Comparison of ENCODE assay signal across 16 mouse cellular contexts in the genomic region with DNA sequence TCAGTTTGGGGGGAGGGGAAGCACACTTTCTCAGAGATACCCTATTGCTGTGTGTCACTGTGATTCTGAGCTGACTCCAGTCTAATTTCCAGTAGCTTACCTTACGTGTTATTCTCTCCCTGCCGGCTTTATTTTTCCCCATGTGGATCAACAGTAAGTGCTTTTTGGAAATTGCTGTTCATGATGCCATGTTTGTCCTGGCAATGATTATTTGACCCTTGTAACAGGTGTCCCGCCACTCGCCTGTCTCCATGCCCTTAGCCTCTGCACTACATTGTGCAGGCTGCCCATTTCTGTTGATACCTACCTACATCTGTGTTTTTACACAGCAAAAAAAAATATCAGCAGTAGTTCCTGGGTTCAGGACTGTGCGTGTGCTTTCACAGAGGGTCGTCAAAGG.
DNase-seq lines count a peak whose midpoint lies in the region; ATAC-seq and TF ChIP-seq lines count a peak whose summit lies in the region.
"Had no signal": no experiment of that assay in that cellular context is flagged by ENCODE, and none has a peak within 500 bp of the region (broad histone marks: within the 10 kb centered on the region; RNA-seq: fewer than 3 reads in every experiment).

No protein-coding gene starts in this region.

- ATAC-seq in liver, embryonic 11.5 days (replicated peaks; ENCODE audit: low FRiP score): no peak
- ATAC-seq in midbrain, embryonic 11.5 days (ENCODE audit: low FRiP score): no peak
- ATAC-seq: forebrain, embryonic 16.5 days had no signal

- no peaks in the 10 kb centered on the region for H3K9me3 ChIP-seq in liver, embryonic 11.5 days (ENCODE audit: control insufficient read depth, low read length)
- H3K9me3 ChIP-seq in midbrain, embryonic 10.5 days (replicated peaks): no peaks in the 10 kb centered on the region
- H3K9me3 ChIP-seq in midbrain, embryonic 11.5 days (ENCODE audit: control insufficient read depth, low read length): no peaks in the 10 kb centered on the region
- H3K9me3 ChIP-seq: embryonic facial prominence, embryonic 13.5 days; embryonic facial prominence, embryonic 15.5 days; forebrain, embryonic 10.5 days; forebrain, embryonic 12.5 days had no signal

- no peaks in the 10 kb centered on the region for H3K27me3 ChIP-seq in liver, adult 2 months (ENCODE audit: control insufficient read depth, insufficient read depth, low read length)
- H3K27me3 ChIP-seq in liver, embryonic 11.5 days (replicated peaks; ENCODE audit: control insufficient read depth, insufficient read depth, low read length): no peaks in the 10 kb centered on the region
- H3K27me3 ChIP-seq in midbrain, embryonic 10.5 days (ENCODE audit: low read depth, poor library complexity, severe bottlenecking): no peaks in the 10 kb centered on the region
- no peaks in the 10 kb centered on the region for H3K27me3 ChIP-seq in midbrain, embryonic 11.5 days (ENCODE audit: control insufficient read depth, insufficient read depth, low read length)
- H3K27me3 ChIP-seq: embryonic facial prominence, embryonic 13.5 days; embryonic facial prominence, embryonic 15.5 days had no signal

- no peak for TF ChIP-seq POLR2A in liver, adult 2 months (IDR thresholded peaks at IDR 0.05; ENCODE audit: extremely low read depth, insufficient read depth, low read length)

- H3K79me2 ChIP-seq in liver, adult 2 months (ENCODE audit: control insufficient read depth, insufficient read depth, low read length): peaks cover 12% of the 10 kb centered on the region; the same call in 1 of the 2 replicates

- H3K9ac ChIP-seq in liver, adult 2 months (ENCODE audit: low read depth, low read length): no peak overlapping the region
- no peak overlapping the region for H3K9ac ChIP-seq in liver, embryonic 11.5 days (ENCODE audit: low read depth, low read length)
- H3K9ac ChIP-seq in midbrain, embryonic 11.5 days (ENCODE audit: low read length): no peak overlapping the region
- H3K9ac ChIP-seq: embryonic facial prominence, embryonic 15.5 days; forebrain, embryonic 12.5 days had no signal

- H3K4me2 ChIP-seq in liver, embryonic 11.5 days: no peak overlapping the region
- no peak overlapping the region for H3K4me2 ChIP-seq in midbrain, embryonic 11.5 days
- H3K4me2 ChIP-seq: embryonic facial prominence, embryonic 13.5 days; embryonic facial prominence, embryonic 15.5 days; forebrain, embryonic 12.5 days had no signal

- WGBS in liver, adult 2 months: 22% methylated on average over 6 of the region's 6 CpGs
- WGBS in liver, embryonic 11.5 days: 80% methylated on average over 6 of the region's 6 CpGs
- WGBS in midbrain, embryonic 10.5 days: 86% methylated on average over 6 of the region's 6 CpGs
- 82% methylated on average over 6 of the region's 6 CpGs for WGBS in midbrain, embryonic 11.5 days

- no peak for TF ChIP-seq CTCF in gastrocnemius, adult 2 months (IDR thresholded peaks at IDR 0.05)
- no peak for TF ChIP-seq CTCF in liver, adult 2 months (IDR thresholded peaks at IDR 0.05; ENCODE audit: low read depth, low read length)

- DNase-seq in gastrocnemius, adult 2 months: no peak
- DNase-seq in gastrocnemius, postnatal 4 days (ENCODE audit: low spot score in 2 of 2): no peak
- DNase-seq in liver, adult 2 months (ENCODE audit: extremely low read depth, low read depth, low spot score): peak; percentile 92
- DNase-seq in liver, embryonic 11.5 days (ENCODE audit: low spot score): no peak
- no peak for DNase-seq in midbrain, embryonic 10.5 days (ENCODE audit: low spot score)
- DNase-seq in midbrain, embryonic 11.5 days (ENCODE audit: low spot score, missing footprints): no peak
- no peak for DNase-seq in cerebellum, postnatal 25 days
- DNase-seq: adrenal gland, postnatal 25 days; cerebellum, adult 11 months; cerebellum, adult 8-10 months had no signal

- H3K4me3 ChIP-seq in gastrocnemius, adult 2 months: no peak overlapping the region
- H3K4me3 ChIP-seq in liver, adult 2 months (ENCODE audit: insufficient read depth, low read depth, low read length): no peak overlapping the region
- H3K4me3 ChIP-seq in liver, embryonic 11.5 days (ENCODE audit: low read depth, low read length): no peak overlapping the region
- no peak overlapping the region for H3K4me3 ChIP-seq in midbrain, embryonic 10.5 days
- no peak overlapping the region for H3K4me3 ChIP-seq in midbrain, embryonic 11.5 days (ENCODE audit: low read depth, low read length)
- H3K4me3 ChIP-seq: embryonic facial prominence, embryonic 13.5 days; embryonic facial prominence, embryonic 15.5 days; erythroblast, embryonic 14.5 days; forebrain, embryonic 10.5 days; forebrain, embryonic 12.5 days had no signal

- no peaks in the 10 kb centered on the region for H3K36me3 ChIP-seq in liver, adult 2 months (ENCODE audit: control insufficient read depth, insufficient read depth, low read length)
- H3K36me3 ChIP-seq in liver, embryonic 11.5 days (ENCODE audit: control insufficient read depth, insufficient read depth, low read length): no peaks in the 10 kb centered on the region
- no peaks in the 10 kb centered on the region for H3K36me3 ChIP-seq in midbrain, embryonic 10.5 days
- H3K36me3 ChIP-seq in midbrain, embryonic 11.5 days (ENCODE audit: control insufficient read depth, insufficient read depth, low read length): no peaks in the 10 kb centered on the region
- H3K36me3 ChIP-seq: embryonic facial prominence, embryonic 13.5 days; embryonic facial prominence, embryonic 15.5 days; forebrain, embryonic 10.5 days; forebrain, embryonic 12.5 days had no signal

- peak overlapping the region; percentile 70; the same call in 1 of the 2 replicates for H3K27ac ChIP-seq in gastrocnemius, adult 2 months
- H3K27ac ChIP-seq in liver, adult 2 months (replicated peaks; ENCODE audit: insufficient read depth, low read depth, low read length): peak overlapping the region; percentile 82
- no peak overlapping the region for H3K27ac ChIP-seq in liver, embryonic 11.5 days (ENCODE audit: low read depth, low read length)
- H3K27ac ChIP-seq in midbrain, embryonic 10.5 days (replicated peaks): 0 out of 2 replicates have a peak overlapping the region, but pooled peaks have one; percentile 49
- no peak overlapping the region for H3K27ac ChIP-seq in midbrain, embryonic 11.5 days (ENCODE audit: low read depth, low read length)
- H3K27ac ChIP-seq: embryonic facial prominence, embryonic 13.5 days; embryonic facial prominence, embryonic 15.5 days; forebrain, embryonic 12.5 days had no signal

- peaks cover 32% of the 10 kb centered on the region for H3K4me1 ChIP-seq in liver, adult 2 months (ENCODE audit: control insufficient read depth, insufficient read depth, low read length)
- H3K4me1 ChIP-seq in liver, embryonic 11.5 days (replicated peaks; ENCODE audit: control insufficient read depth, insufficient read depth, low read length): peaks cover 3% of the 10 kb centered on the region; the same call in 1 of the 2 replicates
- H3K4me1 ChIP-seq in midbrain, embryonic 10.5 days: peaks cover 58% of the 10 kb centered on the region
- H3K4me1 ChIP-seq in midbrain, embryonic 11.5 days (ENCODE audit: control insufficient read depth, insufficient read depth, low read length): peaks cover 9% of the 10 kb centered on the region

- intact Hi-C loops in gastrocnemius, adult 2 months (cut with DNase I): no loop called here

Comparison
In these comparisons a context has a peak if more than half of its experiments do, and no peak if none do; other contexts are left out.
1. H3K27ac ChIP-seq: peak in gastrocnemius, adult 2 months (single experiment), liver, adult 2 months (single experiment) and midbrain, embryonic 10.5 days (single experiment); none in liver, embryonic 11.5 days (single experiment) and midbrain, embryonic 11.5 days (single experiment).